Mouse (Mus musculus) lung, embryonic 15.5 days (tissue): ENCODE results near the gene Svep1. TPM values are rescaled to one million over a fixed set of nuclear protein-coding genes. Genes with fewer than 3 reads are reported as not detected.

Experiments used
- ATAC-seq: fragments of 200-750 bp; cut with Nextera tagmentation; 2 replicates; pipeline ENCODE4 v1.8.0; 2017; ENCODE audit warnings: moderate number of reproducible peaks, borderline replicate concordance; ENCODE audit not compliant: low FRiP score, low TSS enrichment; ENCODE audit errors: extremely low read depth
- H3K27ac ChIP-seq: fragments of 300-500 bp; sonication (generic); 2 replicates; pipeline ENCODE4 v1.5.1; 2015; ENCODE audit warnings: moderate library complexity, mild to moderate bottlenecking, inconsistent platforms
- H3K27me3 ChIP-seq: fragments of 300-500 bp; sonication (generic); 2 replicates; pipeline ENCODE4 v1.6.1; 2015; ENCODE audit warnings: inconsistent platforms
- H3K36me3 ChIP-seq: fragments of 300-500 bp; sonication (generic); 2 replicates; pipeline ENCODE4 v1.6.1; 2015; ENCODE audit warnings: inconsistent platforms
- H3K4me1 ChIP-seq: fragments of 300-500 bp; sonication (generic); 2 replicates; pipeline ENCODE4 v1.6.1; 2015; ENCODE audit warnings: inconsistent platforms
- H3K4me2 ChIP-seq: fragments of 300-500 bp; sonication (generic); 2 replicates; pipeline ENCODE4 v1.6.1; 2015; ENCODE audit warnings: inconsistent platforms, mild to moderate bottlenecking, moderate library complexity
- H3K4me3 ChIP-seq: fragments of 300-500 bp; sonication (generic); 2 replicates; pipeline ENCODE4 v1.5.1; 2015; ENCODE audit warnings: mild to moderate bottlenecking, inconsistent platforms
- H3K9ac ChIP-seq: fragments of 300-500 bp; sonication (generic); 2 replicates; pipeline ENCODE4 v1.6.1; 2015; ENCODE audit warnings: inconsistent platforms
- H3K9me3 ChIP-seq: fragments of 300-500 bp; sonication (generic); 2 replicates; pipeline ENCODE4 v1.6.1; 2016; ENCODE audit warnings: inconsistent platforms
- whole genome bisulfite sequencing: fragments of 180-500 bp; shearing (Covaris S2); methylation state at CpG from one replicate; pipeline ENCODE4 v1.1.7; 2015; 5-methylcytosine and 5-hydroxymethylcytosine counted together
- polyA plus RNA-seq: library from polyadenylated mRNA; unstranded; fragments of >200 nt; fragmentation: Nextera tagmentation; extraction: Ambion mirVana; gene quantifications from 2 replicates; pipeline ENCODE4 v1.2.1, GENCODE M21; 2015

Svep1 gene
- polyA plus RNA-seq, 1 experiment from 2014 or later = 12.7 TPM

DNA sequence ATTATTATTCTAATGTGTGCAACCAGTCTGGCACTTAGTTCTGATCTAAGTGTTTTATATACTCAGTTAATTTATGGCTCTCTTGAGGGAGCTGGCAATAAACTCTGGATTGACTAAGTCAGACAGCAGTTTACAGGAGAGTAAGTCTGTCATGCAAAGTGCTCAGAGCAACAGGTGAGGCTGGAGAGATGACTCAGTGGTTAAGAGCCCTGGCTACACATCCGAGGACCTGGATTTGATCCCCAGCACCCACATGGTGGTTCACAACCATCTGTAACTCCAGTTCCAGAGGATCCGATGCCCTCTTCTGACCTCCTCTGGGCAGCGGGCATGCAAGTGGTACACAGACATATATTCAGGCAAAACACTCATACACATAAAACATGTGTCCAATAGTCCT lies 162.3 kb downstream of the Svep1 start:
- 92% methylated on average over 3 of the region's 3 CpGs for WGBS
- Histone ChIP-seq H3K27ac (no peak overlapping the region), H3K4me3 (no peak overlapping the region), H3K27me3 (no peaks in the 10 kb centered on the region), H3K36me3 (no peaks in the 10 kb centered on the region; the same call in 1 of the 2 replicates), H3K4me1 (no peaks in the 10 kb centered on the region), H3K9ac (no peak overlapping the region), H3K4me2 (no peak overlapping the region), H3K9me3 (no peaks in the 10 kb centered on the region)
- ATAC-seq = no peak

DNA sequence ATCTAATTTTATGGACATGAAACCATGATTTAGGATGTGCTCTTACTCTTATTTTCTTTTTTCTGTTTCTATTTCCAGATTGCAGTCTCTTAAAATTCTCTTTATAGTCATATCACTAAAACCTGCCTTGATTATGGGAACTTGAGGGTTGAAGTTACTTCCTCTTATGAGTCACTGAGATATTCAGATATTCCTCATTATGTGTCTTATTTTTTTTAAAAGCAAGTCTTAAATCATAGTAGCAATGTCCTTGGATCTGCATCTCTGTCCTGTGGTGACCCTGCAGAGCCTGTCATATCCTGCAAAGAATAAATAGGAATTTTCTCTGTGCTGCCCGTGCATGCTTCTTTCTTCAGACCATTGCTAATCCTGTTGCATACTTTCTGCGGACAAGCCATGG lies 166.6 kb downstream of the Svep1 start:
- Histone ChIP-seq H3K4me1 (no peaks in the 10 kb centered on the region), H3K27ac (no peak overlapping the region), H3K27me3 (no peaks in the 10 kb centered on the region), H3K9ac (no peak overlapping the region), H3K36me3 (no peaks in the 10 kb centered on the region), H3K4me2 (no peak overlapping the region), H3K4me3 (no peak overlapping the region), H3K9me3 (no peaks in the 10 kb centered on the region)
- 79% methylated on average over 2 of the region's 2 CpGs for WGBS
- ATAC-seq = no peak

DNA sequence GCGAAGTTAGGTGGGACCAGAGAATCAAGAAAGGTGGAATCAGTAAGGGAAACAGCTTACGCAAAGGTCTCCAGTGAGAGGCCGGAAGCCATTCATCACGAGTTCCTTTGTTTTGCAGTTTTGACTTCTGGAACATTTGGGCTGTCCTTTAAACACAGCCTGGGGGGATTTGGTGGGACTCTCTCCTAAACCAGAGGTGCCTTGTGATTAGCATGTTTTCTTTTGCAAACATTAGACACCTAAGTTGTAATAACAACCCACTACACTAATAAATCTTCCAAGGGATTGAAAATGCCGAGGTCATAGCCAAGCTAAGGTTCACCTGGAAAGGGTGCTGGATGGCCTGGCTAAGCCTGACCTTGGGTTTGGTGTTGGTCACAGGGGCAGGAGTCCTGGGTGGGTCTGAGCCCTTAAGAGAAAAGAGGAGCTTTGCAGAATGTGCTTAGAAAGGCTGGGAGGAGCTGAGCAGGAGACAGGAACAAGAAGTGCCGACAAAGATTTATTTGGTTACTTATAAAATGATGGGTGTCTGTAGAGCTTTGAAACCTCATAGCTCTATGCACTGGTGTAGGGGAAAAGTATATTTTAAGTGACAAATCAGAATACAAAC lies 169.5 kb downstream of the Svep1 start:
- WGBS = 67% methylated on average over 6 of the region's 6 CpGs
- no peak overlapping the region for H3K4me3 ChIP-seq
- H3K9ac ChIP-seq = no peak overlapping the region
- 0 out of 2 replicates have a peak, but pooled peaks cover 5% of the 10 kb centered on the region for H3K4me1 ChIP-seq
- no peak overlapping the region for H3K27ac ChIP-seq
- no peaks in the 10 kb centered on the region for H3K27me3 ChIP-seq
- H3K9me3 ChIP-seq = no peaks in the 10 kb centered on the region
- no peaks in the 10 kb centered on the region for H3K36me3 ChIP-seq
- no peak for ATAC-seq
- H3K4me2 ChIP-seq = no peak overlapping the region

DNA sequence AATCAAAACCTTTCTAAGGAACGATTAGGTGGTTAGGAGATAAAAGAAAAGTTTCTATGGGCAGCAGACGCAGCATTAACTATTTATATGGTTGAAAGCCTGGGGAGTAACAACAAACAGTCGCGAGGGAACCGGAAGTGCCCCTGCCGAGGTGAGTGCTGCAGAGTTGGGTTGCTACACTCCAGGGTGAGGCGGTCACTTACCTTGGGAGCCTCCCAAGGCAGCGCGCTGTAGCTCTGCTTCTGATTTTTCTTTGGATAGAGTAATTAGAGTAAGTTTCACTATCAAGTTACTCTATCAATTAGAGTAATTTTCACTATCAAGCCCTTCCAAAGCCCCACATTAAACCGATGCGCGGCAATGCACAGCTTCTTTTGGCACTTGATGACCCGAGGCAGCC lies 172.0 kb downstream of the Svep1 start:
- no peaks in the 10 kb centered on the region for H3K36me3 ChIP-seq
- H3K27ac ChIP-seq = no peak overlapping the region
- 46% methylated on average over 13 of the region's 13 CpGs for WGBS
- peak overlapping the region; percentile 53 for H3K4me2 ChIP-seq
- no peak overlapping the region for H3K9ac ChIP-seq
- H3K27me3 ChIP-seq = no peaks in the 10 kb centered on the region
- H3K4me1 ChIP-seq = 0 out of 2 replicates have a peak, but pooled peaks cover 5% of the 10 kb centered on the region
- ATAC-seq = no peak
- H3K9me3 ChIP-seq = no peaks in the 10 kb centered on the region
- peak overlapping the region; percentile 19 for H3K4me3 ChIP-seq

DNA sequence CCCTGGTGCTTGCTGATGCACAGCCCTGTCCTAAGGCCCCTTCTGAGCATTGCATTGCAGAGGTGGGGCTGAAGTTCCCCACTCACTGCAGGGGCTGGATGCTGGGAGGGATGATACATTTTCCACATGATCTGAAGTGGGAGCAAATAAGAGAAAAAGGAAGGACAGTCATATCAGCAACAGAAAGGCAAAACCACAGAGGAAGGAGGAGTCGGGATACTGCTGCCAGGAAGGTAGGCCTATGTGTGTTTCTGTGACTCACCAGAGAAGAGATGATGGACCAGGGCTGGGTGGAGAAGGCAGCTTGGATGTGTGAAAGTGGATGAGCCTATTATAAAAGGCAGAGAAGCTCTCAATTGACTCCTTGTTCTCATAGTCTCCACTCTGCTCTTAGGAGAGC lies 173.9 kb downstream of the Svep1 start:
- H3K36me3 ChIP-seq = no peaks in the 10 kb centered on the region
- H3K4me1 ChIP-seq = 0 out of 2 replicates have a peak, but pooled peaks cover 5% of the 10 kb centered on the region
- no peaks in the 10 kb centered on the region for H3K27me3 ChIP-seq
- 72% methylated on average over 1 of the region's 1 CpGs for WGBS
- H3K9ac ChIP-seq = no peak overlapping the region
- H3K4me2 ChIP-seq = no peak overlapping the region
- no peak overlapping the region for H3K27ac ChIP-seq
- ATAC-seq = no peak
- H3K4me3 ChIP-seq = no peak overlapping the region
- H3K9me3 ChIP-seq = no peaks in the 10 kb centered on the region

DNA sequence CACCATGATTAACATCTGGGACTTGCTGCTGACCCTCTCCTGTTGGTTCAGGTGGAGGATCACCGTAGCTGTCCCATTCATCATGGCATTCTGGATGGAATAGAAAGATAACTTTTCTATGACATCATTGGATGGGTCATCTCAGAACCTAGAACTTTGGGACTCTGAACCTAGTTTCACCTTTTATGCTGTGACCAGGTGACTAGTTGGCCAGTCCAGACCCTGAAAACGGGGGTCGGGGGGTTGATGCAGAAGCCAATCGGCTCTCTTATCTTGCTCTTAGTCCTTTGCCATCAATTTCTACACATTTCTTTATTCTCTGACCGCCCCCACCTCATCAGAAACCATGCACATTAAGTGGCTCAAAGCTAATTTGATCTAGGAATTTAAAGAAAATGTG lies 197.6 kb downstream of the Svep1 start, which contains the start of gene Txndc8:
Gene Txndc8 (minus strand): TSS at position 101 of the 400 bp plus-strand sequence.
- H3K36me3 ChIP-seq = no peaks in the 10 kb centered on the region
- no peaks in the 10 kb centered on the region for H3K9me3 ChIP-seq
- H3K4me2 ChIP-seq = no peak within 1 kb of the TSS
- H3K9ac ChIP-seq = no peak within 1 kb of the TSS
- WGBS = 85% methylated on average over 5 of the region's 5 CpGs
- H3K4me1 ChIP-seq = no peaks in the 10 kb centered on the region
- no peak within 1 kb of the TSS for H3K4me3 ChIP-seq
- no peak within 1 kb of the TSS for H3K27ac ChIP-seq
- no peaks in the 10 kb centered on the region for H3K27me3 ChIP-seq
- ATAC-seq = no peak

DNA sequence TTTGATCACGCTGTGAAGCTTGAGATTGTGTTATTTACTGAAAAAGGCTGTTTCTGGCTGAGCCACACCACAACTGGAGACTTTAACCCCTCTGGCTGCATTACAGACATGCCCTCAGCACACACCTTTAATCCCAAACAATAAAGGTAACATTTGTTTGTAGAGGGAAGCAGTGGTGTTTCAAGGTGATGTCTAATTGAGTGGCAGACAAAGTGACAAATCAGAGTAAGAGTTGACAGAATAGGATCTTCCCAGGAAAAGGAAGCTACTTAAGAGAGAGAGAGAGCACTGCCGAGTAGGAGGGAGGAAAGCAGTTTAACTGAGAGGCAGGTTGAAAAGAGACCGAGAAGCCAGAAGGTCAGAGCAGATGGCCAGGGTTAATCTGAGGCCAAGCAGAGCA lies 203.2 kb downstream of the Svep1 start:
- H3K4me1 ChIP-seq = no peaks in the 10 kb centered on the region
- 58% methylated on average over 3 of the region's 3 CpGs for WGBS
- H3K9me3 ChIP-seq = no peaks in the 10 kb centered on the region
- no peak overlapping the region for H3K9ac ChIP-seq
- no peak overlapping the region for H3K27ac ChIP-seq
- ATAC-seq = no peak
- no peak overlapping the region for H3K4me3 ChIP-seq
- H3K27me3 ChIP-seq = no peaks in the 10 kb centered on the region
- no peak overlapping the region for H3K4me2 ChIP-seq
- H3K36me3 ChIP-seq = no peaks in the 10 kb centered on the region

Other genes with a start within 250 kb of the Svep1 start
- not detected in 2 replicates for gene Txndc8, start 197.7 kb downstream of the Svep1 start, polyA plus RNA-seq
- 0.05 TPM in 2 replicates for gene Musk, start 79.1 kb upstream of the Svep1 start, polyA plus RNA-seq